Mouse (Mus musculus) embryonic fibroblast, embryonic 13.5 days (primary cell): Measurements from ENCODE around the gene Ankrd60. TPM values are rescaled to one million over a fixed set of nuclear protein-coding genes. Genes with fewer than 3 reads are reported as not detected.

Experiments used
- H3K27ac ChIP-seq: 2 replicates; pipeline ENCODE4 v1.5.1; 2012; ENCODE audit warnings: low read length, control low read depth, inconsistent platforms; ENCODE audit not compliant: insufficient read depth
- H3K4me1 ChIP-seq: 2 replicates; pipeline ENCODE4 v1.6.1; 2011; ENCODE audit warnings: low read length; ENCODE audit not compliant: control insufficient read depth, insufficient read depth
- H3K4me3 ChIP-seq: 2 replicates; pipeline ENCODE4 v1.5.1; 2011; ENCODE audit warnings: mild to moderate bottlenecking, control low read depth, low read length; ENCODE audit not compliant: insufficient read depth
- CTCF ChIP-seq: IDR thresholded peaks from 2 replicates; pipeline ENCODE4 v1.5.1; 2011; ENCODE audit warnings: mild to moderate bottlenecking, control low read depth, low read length, moderate library complexity, borderline replicate concordance; ENCODE audit not compliant: insufficient read depth
- POLR2A ChIP-seq: IDR thresholded peaks from 2 replicates; pipeline ENCODE4 v1.6.1; 2011; ENCODE audit warnings: low read depth, mild to moderate bottlenecking, control low read depth, low read length, moderate library complexity
- polyA plus RNA-seq: library from polyadenylated mRNA; stranded (reverse); fragments of >200 nt; gene quantifications from 2 replicates; pipeline ENCODE4 v1.2.4, GENCODE M21; 2011; ENCODE audit warnings: low read depth; ENCODE audit not compliant: missing spikeins, insufficient read length

Ankrd60 gene
- polyA plus RNA-seq, result not detected in 2 replicates

GRCm38 (mm10) chr2:173577669-173578557 is at the start of gene Ankrd60:
Gene Ankrd60, minus strand, starts transcription at chr2:173578365.
- no peaks in the 10 kb centered on the region for H3K4me1 ChIP-seq
- H3K4me3 ChIP-seq, result peak within 1 kb of the TSS; percentile 26
- no peak within 1 kb of the TSS for H3K27ac ChIP-seq
- TF ChIP-seq CTCF, result no peak
- TF ChIP-seq POLR2A, result no peak

DNA sequence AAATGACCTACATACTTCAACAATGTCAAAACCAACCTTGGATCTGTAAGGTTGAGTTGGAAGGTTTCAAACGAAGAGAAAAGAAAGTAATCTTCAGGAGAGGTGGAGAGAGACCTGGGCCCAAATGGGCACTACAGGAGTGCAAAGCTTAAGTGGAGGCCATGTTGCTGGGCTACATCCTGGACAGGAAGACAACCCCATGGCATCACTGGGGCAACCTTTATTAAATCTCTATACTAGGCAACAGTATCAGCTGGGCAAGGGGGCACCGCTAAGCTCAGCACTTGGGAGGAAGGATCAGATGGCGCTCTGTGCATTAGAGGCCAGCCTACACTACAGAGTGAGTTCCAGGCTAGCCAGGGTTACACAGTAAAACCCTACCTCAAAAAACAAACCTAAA is 47.6 kb upstream of the Ankrd60 start:
- H3K27ac ChIP-seq, result no peak overlapping the region
- no peaks in the 10 kb centered on the region for H3K4me1 ChIP-seq
- no peak overlapping the region for H3K4me3 ChIP-seq
- no peak for TF ChIP-seq CTCF
- TF ChIP-seq POLR2A, result no peak

DNA sequence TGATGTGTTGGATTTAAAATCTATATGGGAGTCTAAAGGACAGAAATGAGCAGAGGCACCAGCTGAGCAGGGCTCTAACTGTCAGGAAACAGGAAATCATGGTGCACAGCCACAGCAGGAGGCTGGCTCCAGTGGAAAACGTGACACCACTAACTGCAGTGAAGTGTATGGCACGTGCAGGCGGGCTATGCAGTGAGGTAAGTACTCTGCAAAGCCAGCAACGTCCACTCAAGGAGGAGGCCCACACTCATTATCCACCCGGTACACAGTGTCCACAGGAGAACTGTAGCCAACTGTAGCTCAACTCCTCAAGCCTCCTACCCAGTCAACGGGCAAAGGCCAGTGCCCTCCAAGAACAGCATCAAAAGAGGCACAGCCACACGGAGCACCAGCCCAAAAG is 46.5 kb upstream of the Ankrd60 start:
- no peak overlapping the region for H3K4me3 ChIP-seq
- no peak overlapping the region for H3K27ac ChIP-seq
- no peaks in the 10 kb centered on the region for H3K4me1 ChIP-seq
- no peak for TF ChIP-seq CTCF
- TF ChIP-seq POLR2A, result no peak

- Histone ChIP-seq H3K4me1 (peaks cover 2% of the 10 kb centered on the region; the same call in 1 of the 2 replicates), H3K4me3 (no peak overlapping the region), H3K27ac (no peak overlapping the region)
- TF ChIP-seq POLR2A (no peak), CTCF (no peak)
These were observed 44.0 kb upstream of the Ankrd60 start for GRCm38 (mm10) chr2:173622173-173622601.

DNA sequence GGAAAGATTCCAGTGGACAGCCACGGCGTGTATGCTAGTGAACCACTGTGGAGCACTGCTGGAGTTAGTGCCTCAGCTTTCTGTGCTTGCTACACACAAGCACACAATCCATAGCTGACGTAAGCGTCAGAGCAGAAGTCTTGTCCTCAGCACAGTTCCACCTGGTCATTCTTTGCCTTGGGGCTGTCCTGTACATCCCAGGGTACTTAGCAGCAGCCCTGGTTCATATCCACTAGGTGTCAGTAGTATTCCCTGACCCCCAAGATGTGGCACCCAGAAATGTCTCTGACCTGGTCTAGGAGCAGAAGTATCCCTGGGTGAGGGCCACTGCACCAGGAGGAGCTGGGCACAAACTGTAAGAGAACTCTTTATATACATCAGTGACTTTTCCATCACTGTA is 42.5 kb upstream of the Ankrd60 start:
- Histone ChIP-seq H3K4me3 (no peak overlapping the region), H3K4me1 (peaks cover 2% of the 10 kb centered on the region; the same call in 1 of the 2 replicates), H3K27ac (no peak overlapping the region)
- TF ChIP-seq POLR2A (no peak), CTCF (no peak)

GRCm38 (mm10) chr2:173619132-173619531 is 41.0 kb upstream of the Ankrd60 start:
- TF ChIP-seq CTCF (no peak), POLR2A (no peak)
- Histone ChIP-seq H3K4me3 (no peak overlapping the region), H3K27ac (no peak overlapping the region), H3K4me1 (peaks cover 2% of the 10 kb centered on the region; the same call in 1 of the 2 replicates)

DNA sequence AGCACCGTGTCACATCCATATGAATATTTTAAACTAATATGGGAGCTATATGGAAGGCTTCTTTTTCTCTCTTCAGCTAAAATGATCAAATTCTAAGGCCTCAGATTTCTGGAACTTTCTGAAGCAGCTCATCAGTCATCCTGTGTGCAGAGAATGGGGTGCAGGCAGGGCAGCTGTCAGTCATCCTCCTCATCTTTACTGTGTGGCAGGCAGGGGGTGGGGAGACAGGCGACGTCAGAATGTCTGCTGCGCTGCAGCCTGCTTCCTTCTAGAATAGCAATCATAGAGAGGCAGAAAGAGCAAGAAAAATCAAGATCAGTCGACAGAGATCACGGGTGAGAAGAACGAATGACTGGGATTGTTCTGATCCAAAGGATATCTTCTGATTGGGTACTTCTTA is 38.0 kb upstream of the Ankrd60 start:
- peaks cover 2% of the 10 kb centered on the region; the same call in 1 of the 2 replicates for H3K4me1 ChIP-seq
- H3K27ac ChIP-seq, result no peak overlapping the region
- TF ChIP-seq CTCF (no peak), POLR2A (no peak)
- H3K4me3 ChIP-seq, result no peak overlapping the region

DNA sequence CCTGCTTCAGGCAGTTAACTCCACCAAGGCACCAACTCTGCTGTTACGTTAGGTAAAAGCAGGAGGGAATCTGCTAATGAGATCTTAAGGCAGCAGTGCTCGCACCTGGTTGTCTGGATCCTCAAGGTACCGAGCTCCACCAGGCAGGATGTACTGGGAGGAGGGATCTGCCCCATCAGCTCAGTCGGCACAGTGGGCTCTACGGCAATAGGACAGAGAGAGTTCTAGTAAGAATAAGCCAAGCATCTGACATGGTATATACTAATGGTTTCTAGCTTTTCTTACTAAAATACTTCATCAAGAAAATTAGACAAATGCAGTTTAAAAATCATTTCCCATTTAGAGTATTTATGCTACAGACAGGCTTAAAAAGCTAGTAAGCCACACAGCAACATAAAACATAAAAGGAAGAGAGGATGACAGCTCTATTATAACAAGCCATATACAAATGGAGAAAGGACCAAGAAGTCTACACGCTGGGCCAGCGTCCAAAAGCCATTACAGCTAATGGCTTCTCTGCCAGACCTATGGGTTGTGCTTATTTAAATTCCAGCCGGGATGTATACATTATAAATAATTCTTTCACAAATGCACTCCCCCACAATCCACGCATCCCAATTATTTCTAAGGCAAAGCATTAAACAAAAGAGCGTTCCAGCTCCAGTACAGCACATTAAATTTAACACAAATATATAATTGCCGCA is 37.4 kb upstream of the Ankrd60 start:
- TF ChIP-seq CTCF (no peak), POLR2A (no peak)

DNA sequence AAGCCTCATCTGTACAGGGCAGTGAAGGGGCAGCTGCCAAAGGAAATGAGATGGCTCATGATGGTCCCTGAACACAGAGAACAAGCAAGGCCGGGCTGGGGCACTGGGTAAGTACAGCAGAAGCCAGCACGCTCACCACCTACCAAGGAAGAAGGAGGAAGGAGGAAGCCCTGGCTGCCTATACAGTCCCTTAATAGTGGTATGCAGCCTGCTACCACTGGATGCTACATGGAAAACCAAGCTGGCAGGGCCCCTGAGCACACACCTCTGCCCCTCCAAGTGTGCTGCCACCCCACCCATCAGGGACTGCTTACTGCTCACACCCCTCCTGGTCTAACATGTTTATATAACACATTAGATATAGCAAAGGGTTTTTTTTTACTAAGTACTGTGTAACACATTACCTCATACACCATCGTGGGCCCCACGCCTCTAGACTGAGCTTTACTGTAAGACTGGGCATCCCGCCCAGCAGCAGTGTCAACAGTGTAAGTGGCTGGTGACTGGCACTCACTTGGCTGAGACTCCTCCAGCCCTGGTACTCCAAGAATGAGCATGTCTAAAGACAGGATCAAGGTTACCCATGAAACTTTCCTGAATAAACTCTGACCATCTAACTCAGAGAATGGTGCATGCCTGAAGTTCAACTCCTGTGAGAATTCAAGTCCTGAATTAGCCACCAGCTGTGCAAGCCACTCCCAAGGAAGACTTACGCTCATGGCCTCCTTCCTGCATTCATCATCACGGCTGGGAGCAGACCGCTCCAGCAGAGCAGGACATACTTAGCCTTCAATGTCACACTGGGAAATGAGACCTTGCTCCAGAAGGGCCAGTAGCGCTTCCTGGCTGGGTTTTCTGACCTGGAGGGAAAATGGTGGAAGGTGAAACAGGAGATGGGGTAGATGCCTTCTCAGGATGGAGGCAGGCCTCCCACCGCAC is 30.1 kb upstream of the Ankrd60 start:
- H3K4me1 ChIP-seq, result no peaks in the 10 kb centered on the region
- no peak overlapping the region for H3K4me3 ChIP-seq
- no peak overlapping the region for H3K27ac ChIP-seq
- TF ChIP-seq CTCF (no peak), POLR2A (no peak)

More for the DNA sequence above, 37.4 kb upstream of the Ankrd60 start:
- Histone ChIP-seq H3K4me3 (no peak overlapping the region), H3K4me1 (peaks cover 2% of the 10 kb centered on the region; the same call in 1 of the 2 replicates), H3K27ac (no peak overlapping the region)
